Mouse (Mus musculus) CD4-positive, CD25-positive, alpha-beta regulatory T cell, adult 2 months (primary cell): Measurements from ENCODE around the gene Mrps5.
A peak's percentile ranks its signal among the peaks of the same experiment; 100 is the strongest.
"Not testable (repeated sequence)": the region's sequence is repeated elsewhere in the genome, so short reads cannot be mapped to it uniquely, and the experiment has no call there.

Experiments
- DNase-seq: peaks from one replicate; pipeline ENCODE4 v3.0.0-alpha.2; 2012; ENCODE audit warnings: low read depth, low spot score

The Mrps5 gene

DNA sequence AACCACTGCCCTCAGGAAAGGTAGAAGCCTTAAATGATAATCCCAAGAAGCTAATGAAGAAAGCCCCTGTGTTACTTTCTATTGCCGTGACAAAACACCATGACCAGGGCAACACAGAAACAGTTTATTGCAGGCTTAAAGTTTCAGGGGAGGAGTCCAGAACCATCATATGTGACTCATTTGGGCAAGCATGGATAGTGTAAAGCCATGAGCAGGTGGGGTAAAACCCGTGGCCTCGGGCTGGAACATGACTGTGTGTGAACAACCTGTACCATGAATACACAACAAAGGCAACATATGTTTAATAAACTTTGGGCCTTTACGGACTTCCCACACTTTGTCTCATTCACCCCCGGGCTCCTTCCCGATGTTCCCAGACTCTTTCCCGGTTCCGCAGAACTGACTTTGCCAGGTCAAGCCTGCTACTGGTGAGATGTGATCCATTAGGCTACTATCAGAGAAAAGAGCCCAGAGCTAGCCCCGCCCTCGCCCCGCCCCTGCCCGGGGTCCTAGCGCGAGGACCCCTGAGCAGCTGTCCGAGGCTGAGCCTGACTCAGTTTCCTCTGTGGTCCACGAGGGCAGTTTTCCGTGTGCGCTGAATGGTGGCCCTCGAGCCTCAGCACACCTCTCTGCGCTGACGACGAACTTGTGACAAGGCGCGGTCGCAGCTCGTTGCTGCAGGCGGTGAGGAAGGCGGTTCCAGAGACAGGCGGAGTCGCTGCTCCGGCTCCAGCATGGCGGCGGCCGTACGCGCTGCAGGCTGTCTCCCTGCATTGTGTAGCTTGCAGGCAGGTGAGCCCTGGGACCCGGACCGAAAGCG is at the start of gene Mrps5, which contains the start of gene Zfp661:
Mrps5 (plus strand) TSS at position 529 of the 820 bp plus-strand sequence.
Zfp661 (minus strand) TSS at position 401 of the 820 bp plus-strand sequence.
- peak; percentile 88 for DNase-seq

DNA sequence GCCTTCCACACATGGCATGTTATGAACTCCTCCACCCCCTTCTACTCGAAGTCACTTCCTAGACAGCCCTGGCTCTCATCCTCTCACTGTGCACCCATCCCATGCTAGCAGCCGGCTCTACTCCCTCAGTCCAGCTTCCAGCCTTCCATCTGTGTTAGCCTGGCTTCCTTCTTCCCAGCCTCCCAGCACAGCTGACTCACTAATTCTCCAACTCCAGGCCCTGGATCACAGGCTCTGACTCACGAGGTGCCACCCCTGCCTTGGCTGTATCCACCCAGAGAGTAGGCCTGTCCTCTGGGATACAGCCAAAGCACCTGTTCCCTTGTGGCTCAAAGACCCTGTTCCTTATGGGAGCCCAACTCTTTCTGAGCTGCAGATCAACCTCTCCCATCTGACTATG is 49.5 kb upstream of the Mrps5 start:
- DNase-seq: no peak

DNA sequence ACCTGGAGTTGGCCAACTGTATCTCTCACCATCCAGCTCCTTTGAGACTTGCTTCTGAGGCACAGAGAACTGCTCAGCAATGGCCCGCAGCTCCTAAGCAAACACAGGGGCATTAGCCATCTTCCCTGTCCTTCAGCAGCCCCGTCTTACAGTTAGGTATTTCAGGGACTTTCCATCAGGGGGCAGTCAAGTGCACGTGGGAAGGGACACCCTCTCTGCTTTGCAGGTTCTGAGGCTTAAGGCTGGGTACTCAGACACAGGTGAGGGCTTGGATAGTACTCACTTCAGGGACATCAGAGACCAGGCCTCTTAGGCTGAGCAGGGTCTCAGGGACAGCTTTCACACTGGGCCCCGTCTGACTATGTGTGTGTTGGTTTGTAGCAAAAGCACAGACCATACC is 47.5 kb upstream of the Mrps5 start:
- DNase-seq: no peak

DNA sequence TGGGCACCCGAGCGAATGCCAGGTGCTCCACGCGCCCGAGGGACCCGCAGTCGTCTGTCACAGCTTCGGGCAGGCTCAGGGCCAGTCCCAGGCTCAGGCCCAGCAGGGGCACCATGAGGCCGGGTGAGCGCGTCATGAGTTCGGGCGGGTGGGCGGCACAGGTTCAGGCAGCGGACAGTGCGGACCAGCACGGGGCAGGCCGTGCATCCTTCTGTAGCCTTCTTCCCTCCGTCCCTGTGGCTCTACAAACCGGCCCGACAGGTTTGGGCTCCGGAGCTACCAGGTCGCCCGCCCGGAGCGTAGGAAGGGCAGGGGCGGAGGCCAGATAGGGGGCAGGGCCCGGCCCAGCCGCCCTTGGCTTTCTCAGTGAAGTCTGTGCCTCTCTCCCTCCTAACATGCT is 45.8 kb upstream of the Mrps5 start, which contains the start of gene Prom2:
Prom2 (minus strand) TSS at position 283 of the 400 bp plus-strand sequence.
- no peak for DNase-seq

DNA sequence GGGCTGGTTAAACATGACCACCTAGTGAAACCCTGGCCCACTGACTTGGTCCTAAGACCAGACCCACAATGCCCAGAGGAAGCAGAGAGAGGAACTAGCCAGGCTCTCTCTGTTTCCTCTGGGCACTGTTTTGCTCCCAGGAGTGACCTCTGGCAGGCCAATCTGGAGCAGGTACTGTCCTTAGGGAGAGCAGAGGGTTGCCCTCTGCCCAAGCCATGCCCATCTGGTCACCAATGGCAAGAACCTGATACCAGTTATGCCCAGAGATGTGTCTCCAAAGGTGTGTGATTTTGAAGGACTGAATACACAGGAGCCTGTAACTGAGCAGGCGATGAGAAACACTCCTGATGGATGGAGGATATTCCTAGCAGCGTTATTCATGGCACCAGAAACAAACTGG is 45.3 kb upstream of the Mrps5 start:
- DNase-seq: no peak

DNA sequence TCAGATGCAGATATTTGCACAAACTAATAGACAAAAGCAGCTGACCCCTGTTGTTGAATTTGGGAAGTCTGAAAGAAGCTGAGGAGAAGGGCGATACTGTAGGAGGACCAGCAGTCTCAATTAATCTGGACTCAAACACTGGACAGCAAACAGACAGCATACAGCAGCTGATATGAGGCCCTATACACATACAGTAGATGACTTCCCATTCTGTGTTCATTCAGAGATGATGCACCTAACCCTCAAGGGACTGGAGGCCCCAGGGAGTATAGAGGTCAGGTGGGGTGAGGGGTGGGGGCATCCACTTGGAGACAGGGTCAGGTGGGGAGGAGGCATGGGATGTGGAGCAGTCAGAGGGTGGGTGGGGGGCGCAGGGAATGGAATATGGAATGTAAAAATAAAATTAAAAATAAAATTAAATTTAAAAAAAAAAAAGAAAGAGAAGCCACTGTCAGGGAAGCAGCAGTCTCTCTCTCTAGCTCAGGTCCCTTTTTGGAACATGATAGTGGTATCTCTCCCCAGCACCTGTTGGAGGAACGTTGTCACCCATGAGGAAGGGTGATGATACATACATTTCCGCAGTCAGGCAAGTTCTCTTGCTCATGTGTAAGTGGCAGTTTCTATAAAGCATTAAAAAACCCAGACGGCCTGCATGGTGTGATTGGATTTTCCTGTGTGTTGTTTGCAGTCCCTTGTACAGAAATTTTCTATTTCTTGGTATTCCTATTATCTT is 38.5 kb upstream of the Mrps5 start:
- no peak for DNase-seq

DNA sequence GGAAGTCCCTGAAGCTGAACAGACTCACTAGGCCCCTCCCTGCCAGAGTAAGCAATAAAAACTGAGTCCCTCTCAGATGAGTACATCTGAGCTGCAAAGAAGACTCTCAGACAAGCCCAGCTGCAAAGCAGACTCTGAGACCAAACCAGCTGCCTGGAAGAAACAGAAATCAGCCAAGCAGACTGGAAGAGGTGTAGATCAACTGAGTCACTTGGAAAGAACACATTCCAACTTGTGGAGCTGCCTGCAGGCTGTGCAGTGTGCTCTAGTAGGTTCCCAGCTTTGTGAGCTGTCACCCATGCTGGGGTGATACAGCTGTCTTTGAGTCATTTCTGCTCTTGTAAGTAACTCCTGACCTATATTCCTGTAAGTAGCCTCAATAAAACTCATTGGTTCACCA is 37.3 kb upstream of the Mrps5 start:
- DNase-seq: no peak

DNA sequence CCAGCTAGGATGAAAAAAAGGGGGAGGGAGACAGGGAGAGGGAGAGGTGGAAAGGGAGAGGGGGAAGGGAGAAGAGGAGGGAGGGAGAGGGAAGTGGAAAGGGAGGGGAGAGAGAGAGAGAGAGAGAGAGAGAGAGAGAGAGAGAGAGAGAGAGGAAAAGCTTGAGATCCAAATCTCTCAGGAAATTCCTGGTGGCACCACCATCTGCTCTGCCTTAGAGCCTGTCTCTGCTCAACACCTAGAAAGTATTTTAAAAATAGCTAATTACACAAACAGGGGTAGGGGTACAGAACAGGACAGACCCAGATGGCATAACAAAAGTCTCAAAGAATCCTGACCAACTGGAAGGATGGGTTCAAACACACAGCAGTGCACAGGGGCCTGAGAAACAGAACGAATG is 36.6 kb upstream of the Mrps5 start:
- no peak for DNase-seq

DNA sequence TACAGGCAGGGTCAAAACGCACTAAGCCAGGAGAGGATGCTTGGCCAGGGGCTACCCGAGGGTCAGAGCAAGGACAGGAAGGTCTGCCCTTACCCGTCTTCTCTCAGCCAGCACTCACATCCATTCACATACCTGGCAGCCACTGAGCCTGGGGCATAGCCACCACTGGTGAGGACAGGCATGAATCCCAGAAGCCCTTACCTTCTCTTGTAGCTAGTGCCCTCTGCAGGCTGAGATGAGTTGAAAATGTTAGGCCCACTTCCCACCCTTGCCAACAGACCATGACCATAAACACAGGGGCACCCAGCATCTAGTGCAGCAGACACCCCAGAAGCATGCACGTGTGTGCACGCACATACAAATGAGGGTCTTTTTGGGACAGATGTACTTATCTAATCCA is 35.9 kb upstream of the Mrps5 start:
- no peak for DNase-seq

DNA sequence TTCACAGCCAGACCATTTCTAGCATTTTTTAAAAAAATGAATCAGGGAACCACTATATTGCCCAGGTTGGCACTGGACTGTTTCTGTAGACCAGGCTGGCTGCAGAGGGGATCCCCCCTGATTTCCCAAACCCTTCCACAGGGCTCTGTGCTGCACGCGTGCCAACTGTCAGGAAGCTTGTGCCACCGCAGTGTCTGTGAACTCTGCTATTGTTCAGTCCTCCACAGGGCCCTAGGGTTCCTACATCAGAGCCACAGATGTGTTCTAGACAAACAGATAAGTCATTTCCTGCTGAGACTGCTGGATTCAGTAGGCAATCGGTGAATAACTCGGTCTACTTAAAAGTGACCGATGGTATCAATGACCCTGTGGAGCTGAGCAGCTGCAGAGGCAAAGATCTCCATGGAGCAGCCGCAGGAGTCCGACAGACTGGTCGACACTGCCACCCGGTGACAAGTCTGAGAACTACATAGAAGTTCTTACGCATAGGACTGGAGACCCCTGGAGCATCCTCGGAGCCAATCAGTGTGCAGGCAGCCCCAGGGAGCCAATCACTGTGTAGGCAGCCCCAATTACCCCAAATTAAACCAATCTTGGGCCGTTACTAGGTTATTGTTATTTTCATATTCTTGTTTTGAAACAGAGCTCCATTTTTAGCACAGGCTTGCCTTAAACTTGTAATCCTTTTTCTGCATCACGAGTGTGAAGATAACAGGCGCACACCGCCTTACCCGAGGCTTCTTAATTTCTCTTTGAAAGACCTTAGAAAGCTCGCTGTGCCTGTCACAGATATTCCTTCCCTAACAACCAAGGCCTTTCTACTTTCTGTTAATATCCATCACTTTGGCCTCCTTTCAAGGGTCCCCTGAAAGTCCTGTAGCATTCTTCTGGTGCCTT is 27.7 kb upstream of the Mrps5 start:
- peak; percentile 58 for DNase-seq

DNA sequence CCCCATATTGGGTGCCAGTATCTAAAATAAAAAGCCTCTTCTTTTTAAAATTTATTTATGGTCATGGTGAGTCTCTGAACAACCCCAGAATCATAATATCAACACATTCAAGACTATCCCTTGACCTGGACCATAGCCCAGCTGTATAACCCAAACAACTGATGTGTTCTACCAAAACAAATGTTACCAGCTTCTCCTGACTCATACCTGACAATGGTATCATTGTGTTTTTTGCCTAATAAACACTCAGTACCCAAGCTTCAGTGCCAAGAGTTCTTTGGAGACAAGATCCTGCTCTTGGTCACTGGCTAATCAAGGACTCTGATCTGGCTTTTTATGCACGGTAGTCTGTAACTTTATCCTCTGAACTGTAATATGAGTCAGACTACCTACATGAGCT is 13.7 kb upstream of the Mrps5 start:
- DNase-seq: no peak

DNA sequence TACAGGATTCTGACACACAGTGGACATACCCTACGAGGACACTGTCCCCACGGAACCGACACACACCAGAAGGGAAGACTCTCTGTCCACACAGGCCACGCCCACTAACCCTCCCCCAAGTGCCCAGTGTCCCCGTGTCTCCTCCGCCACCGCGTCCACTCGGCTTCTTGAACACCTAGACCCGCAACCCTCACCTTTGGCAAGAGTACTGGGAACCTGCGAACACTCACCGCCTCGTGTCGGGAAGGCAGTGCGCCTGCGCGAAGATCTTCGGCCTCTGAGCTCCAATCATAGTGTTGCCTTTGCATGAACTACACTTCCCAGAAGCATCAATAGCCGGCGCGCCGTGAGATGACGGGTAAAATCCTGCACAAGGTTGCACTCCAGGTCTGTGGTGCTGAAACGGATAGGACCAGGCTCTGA is 2.6 kb upstream of the Mrps5 start:
- DNase-seq: peak; percentile 96

DNA sequence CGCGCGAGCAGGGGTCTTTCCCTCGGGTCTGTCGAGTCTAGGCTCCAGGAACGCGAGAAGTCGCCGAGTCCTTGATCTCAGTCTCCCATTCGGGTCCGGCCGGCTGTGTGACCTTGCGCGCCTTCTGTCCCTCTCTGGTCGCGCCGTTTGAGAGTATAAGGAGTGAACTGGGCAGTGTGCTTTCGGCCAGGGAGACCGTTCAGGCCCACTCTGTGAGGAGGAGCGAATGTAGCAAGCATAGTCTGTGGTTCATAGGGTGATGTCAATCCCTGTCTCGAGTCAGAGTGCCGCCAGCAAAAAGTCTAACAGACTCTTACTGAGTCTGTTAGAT is 457 bp downstream of the Mrps5 start:
- DNase-seq: no peak

DNA sequence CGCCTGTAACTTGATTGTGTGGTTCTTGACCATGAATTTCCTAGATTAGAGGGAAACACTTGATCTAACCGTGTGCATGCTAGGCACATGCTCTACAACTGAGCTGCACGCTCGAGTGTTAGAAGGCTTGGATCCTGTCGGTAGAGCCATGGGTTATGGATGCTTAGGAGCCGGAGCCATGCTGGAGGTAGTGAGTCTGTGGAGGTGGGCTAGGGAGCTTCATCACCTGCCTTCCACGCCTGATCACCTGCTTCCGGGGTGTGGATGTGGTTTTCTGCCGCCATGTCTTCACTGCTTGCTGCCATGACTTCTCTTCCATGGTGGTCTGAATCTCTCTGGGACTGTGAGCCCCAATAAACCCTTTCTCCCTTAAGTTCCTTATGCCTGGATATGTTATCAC is 1.9 kb downstream of the Mrps5 start:
- no peak for DNase-seq

DNA sequence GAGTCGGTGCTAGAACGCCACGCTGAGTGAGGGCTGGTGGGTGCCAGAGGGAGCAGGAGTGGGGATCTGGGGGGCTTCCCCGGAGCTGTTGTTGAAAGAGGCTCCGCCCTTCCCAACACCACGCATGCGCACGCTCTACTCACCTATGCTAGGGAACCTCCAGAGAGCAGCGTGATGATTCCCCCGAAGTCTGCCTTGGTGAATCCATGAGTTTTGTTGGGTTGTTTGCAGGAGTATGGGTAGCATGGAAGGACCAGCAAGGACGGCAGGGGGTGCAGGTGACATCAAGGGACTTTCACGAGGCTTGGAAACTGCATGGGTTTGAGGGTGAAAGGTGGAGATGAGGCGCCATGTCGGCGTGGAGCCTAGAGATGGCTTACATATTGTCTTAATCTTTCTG is 3.2 kb downstream of the Mrps5 start:
- DNase-seq: peak; percentile 66

DNA sequence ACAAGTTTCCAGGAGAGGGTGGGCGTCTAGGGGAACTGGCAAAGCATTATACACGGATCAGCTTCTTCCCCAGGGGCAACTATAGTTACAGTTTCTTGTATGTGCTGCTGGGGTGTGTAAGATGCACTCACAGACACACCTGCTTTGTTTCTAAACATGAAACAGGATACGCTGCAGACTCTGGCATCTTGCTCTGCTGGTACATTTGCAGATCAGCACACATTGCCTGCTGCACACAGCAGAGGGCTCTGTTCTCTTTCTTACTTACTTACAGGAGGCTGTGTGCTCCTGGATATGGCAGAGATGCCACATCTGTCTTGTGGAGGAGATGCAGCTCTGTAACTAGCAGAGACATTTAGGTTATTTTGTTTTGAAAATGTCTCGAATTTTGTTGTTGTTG is 3.8 kb downstream of the Mrps5 start:
- peak; percentile 34 for DNase-seq

DNA sequence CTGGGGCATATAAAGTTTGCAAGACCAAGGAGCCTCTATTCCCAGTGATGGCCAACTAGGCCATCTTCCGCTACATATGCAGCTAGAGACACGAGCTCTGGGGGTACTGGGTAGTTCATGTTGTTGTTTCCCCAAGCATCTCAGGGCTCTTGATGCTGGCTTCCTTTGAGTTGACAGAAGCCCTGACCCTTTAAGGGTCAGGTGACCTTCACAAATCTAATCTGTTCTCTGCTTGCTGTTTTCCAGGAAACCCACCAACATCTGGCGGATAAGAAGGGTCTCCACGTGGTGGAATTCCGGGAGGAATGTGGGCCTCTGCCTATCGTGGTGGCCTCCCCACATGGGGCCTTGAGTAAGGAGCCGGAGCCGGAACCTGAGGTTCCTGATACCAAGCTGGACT is 16.4 kb downstream of the Mrps5 start:
- DNase-seq: not testable (repeated sequence)

DNA sequence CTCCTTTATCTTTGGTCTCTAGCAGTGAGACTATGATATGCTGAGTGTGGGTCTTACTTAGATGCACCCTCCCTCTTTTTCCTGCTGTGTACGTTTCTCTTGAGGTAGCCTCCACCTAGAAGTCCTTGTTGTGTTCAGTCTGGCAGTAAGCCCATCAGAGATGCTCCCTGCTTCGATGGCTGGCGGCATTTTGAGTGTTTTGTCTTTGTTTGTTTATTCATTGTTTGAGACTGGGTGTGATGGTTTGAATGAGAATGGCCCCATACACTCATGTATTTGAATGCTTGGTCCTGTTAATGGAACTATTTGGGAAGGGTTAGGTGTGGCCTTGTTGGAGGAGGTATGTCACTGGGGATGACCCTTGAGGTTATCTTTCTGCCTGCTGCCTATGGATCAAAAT is 18.2 kb downstream of the Mrps5 start:
- DNase-seq: no peak

DNA sequence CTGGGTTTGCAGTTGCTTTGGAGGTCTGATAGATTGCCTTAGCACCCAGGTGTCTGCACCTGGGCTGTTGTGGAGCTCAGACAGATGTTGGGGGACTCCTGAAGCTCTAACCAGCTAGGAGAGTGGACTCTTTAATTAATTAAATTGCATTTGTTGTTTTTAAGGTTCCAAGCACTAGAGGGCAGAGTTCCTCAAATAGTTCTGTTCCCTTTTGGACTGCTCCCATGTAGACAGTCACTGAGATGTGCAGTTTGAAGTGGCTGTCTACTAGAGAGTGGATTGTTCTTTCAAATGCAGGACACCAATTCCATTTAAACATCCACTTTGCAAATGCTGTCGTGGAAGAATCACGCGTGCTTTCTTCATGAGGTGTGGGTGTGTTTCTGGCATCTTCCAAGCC is 21.2 kb downstream of the Mrps5 start:
- peak; percentile 28 for DNase-seq

DNA sequence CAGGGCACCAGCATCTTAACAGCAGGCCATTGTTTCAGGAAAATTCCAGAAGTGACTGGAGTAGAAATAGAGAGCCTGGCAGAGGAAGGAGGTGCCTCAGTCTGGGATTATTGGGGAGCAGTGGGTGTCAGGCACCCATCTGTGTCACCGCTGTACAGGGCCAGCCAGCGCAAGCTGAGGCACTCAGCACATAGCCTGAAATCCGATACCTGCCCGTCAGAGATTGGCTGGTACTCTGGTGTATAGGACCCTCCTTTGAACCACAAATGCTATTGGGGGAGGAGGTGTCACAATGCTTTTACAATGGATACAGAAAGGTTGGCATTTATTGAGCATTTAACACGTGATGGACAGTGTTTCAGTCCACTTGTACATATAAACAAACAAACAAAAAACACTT is 22.0 kb downstream of the Mrps5 start:
- DNase-seq: no peak

DNA sequence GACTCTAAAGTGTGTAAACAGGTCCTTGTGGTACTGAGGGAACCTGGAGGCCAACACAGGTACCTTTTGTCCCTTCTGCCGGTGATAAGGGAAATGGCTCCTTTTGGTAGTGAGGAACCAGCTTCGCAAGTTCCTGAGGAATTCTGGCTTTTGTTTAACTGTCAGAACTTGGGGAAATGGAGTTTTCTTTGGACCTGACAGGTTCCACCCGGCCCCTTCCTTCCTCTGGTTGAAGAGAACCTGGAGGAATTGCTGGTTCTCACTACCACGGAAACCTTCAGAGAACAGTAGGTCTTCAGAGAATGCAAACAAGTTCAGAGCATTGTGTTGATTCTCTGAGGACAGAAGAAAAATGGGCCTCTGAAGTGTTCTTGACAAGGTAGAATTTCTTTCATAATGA is 24.4 kb downstream of the Mrps5 start:
- DNase-seq: no peak

DNA sequence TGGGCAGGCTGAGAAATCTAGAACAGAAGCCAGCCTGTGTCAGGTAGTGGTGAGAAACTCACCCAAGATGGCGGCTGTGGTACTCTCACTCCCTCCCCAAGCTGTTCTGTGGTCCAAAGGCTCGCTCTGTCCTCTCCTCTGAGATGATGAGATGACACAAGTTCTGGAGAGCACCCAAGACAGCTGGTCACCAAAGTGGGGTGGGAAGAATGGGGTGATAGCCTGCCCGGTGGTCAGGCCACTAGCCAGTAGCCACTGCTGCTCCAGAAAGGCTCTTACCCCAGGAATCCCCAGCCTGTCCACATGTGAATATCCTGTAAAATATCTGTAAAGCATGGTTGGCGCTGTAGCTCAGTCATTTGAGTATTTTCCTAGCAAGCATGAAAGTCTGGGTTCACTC is 25.3 kb downstream of the Mrps5 start:
- no peak for DNase-seq
